Mouse (Mus musculus) bone marrow, adult 2 months (tissue): ENCODE data around the gene Olfml1.

Experiments used
- CTCF ChIP-seq: fragments of 200-500 bp; IDR thresholded peaks from 2 replicates; pipeline ENCODE4 v1.5.1; 2011; ENCODE audit warnings: low read length, control low read depth; ENCODE audit not compliant: control insufficient read depth, insufficient read depth
- POLR2A ChIP-seq: fragments of 200-500 bp; IDR thresholded peaks from 2 replicates; pipeline ENCODE4 v1.6.1; 2011; ENCODE audit warnings: low read depth, mild to moderate bottlenecking, control low read depth, low read length, borderline replicate concordance; ENCODE audit not compliant: control insufficient read depth

GRCm38 (mm10) chr7:107618028-107618992 is 51.1 kb downstream of the Olfml1 start:
- TF ChIP-seq POLR2A = no peak
- no peak for TF ChIP-seq CTCF
